Comparison of ENCODE assay signal across 23 mouse cellular contexts in the genomic region with DNA sequence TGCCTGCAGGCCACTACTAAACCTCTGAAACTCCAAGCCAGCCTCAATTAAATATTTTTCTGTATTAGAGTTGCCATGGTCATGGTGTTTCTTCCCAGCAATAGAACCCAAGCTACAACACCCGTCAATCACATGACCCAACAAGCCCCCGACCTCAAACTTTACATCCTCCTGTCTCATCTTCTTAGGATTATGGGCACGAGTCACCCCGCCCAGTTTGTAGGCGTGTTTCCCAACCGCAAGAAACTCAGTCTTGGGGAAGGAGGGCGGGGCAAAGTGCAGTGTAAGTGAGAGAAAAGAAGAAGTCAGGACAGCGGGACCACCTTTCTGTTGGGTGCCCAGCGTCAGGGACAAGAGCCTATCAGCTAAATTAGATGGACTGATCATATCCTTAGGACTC. TPM values are rescaled to one million over a fixed set of nuclear protein-coding genes. Genes with fewer than 3 reads are reported as not detected.
DNase-seq lines count a peak whose midpoint lies in the region; ATAC-seq and TF ChIP-seq lines count a peak whose summit lies in the region.
"Had no signal": no experiment of that assay in that cellular context is flagged by ENCODE, and none has a peak within 500 bp of the region (broad histone marks: within the 10 kb centered on the region; RNA-seq: fewer than 3 reads in every experiment).

No protein-coding gene starts in this region.

- peaks cover 11% of the 10 kb centered on the region for H3K36me3 ChIP-seq in liver, embryonic 12.5 days
- peaks cover 0 to 6% of the 10 kb centered on the region in 2 experiments; a peak in 1 of 4 replicates for H3K36me3 ChIP-seq in MEL (ENCODE audit: control insufficient read depth in 1 of 2, insufficient read depth in 2 of 2, low read length in 2 of 2)

- H3K79me2 ChIP-seq in MEL (ENCODE audit: control insufficient read depth, insufficient read depth, low read length, poor library complexity): no peaks in the 10 kb centered on the region

- no peak overlapping the region for H3K4me3 ChIP-seq in liver, embryonic 12.5 days
- H3K4me3 ChIP-seq in MEL (ENCODE audit: control insufficient read depth in 1 of 2, insufficient read depth in 1 of 2, low read depth in 2 of 2, low read length in 2 of 2): peak overlapping the region; percentile 21 to 43
- H3K4me3 ChIP-seq: embryonic facial prominence, embryonic 13.5 days; forebrain, embryonic 15.5 days; heart, embryonic 12.5 days; hindbrain, embryonic 13.5 days; myocyte had no signal

- ATAC-seq in liver, embryonic 12.5 days: no peak
- ATAC-seq: forebrain, embryonic 15.5 days had no signal

- WGBS in liver, embryonic 12.5 days (ENCODE audit: insufficient replicate concordance): 25% methylated on average over 9 of the region's 9 CpGs

- peak in 1 of 2 experiments; percentile 22; a peak in 1 of 4 replicates for TF ChIP-seq POLR2A in MEL (IDR thresholded peaks at IDR 0.05; ENCODE audit: control insufficient read depth in 1 of 2, insufficient read depth in 1 of 2, low read depth in 1 of 2, low read length in 2 of 2, poor library complexity in 1 of 2)

- no peak for TF ChIP-seq RAD21 in MEL (IDR thresholded peaks at IDR 0.05; ENCODE audit: low read depth, low read length)

- H3K4me2 ChIP-seq in liver, embryonic 12.5 days: no peak overlapping the region
- H3K4me2 ChIP-seq: embryonic facial prominence, embryonic 13.5 days; forebrain, embryonic 15.5 days; heart, embryonic 12.5 days; hindbrain, embryonic 13.5 days had no signal

- peak; percentile 43 for DNase-seq in liver
- DNase-seq in MEL (ENCODE audit: low read depth, low spot score): peak; percentile 95
- peak; percentile 53 for DNase-seq in induced T-regulatory cell, adult 2 months (ENCODE audit: low read depth)
- DNase-seq in thymus, postnatal 14 days: peak; percentile 16
- DNase-seq in kidney, postnatal 14 days: no peak
- DNase-seq in heart, adult 9 months (ENCODE audit: low spot score in 2 of 2): no peak
- no peak for DNase-seq in cerebellum, postnatal 10 days
- DNase-seq: B cell, adult 2 months; cerebellum, adult 8-10 months; gastrocnemius, postnatal 36 days; heart, postnatal 14 days; kidney, adult 9 months; kidney, postnatal 36 days; midbrain, embryonic 14.5 days; right cerebral cortex, postnatal 25 days had no signal

- no peak overlapping the region for H3K27ac ChIP-seq in liver, embryonic 12.5 days
- H3K27ac ChIP-seq in MEL (ENCODE audit: control insufficient read depth, low read depth, low read length): peak overlapping the region; percentile 88
- H3K27ac ChIP-seq: embryonic facial prominence, embryonic 13.5 days; forebrain, embryonic 15.5 days; hindbrain, embryonic 13.5 days; liver, embryonic 14.5 days had no signal

- no peaks in the 10 kb centered on the region for H3K9me3 ChIP-seq in liver, embryonic 12.5 days (replicated peaks)
- no peaks in the 10 kb centered on the region for H3K9me3 ChIP-seq in MEL (replicated peaks; ENCODE audit: insufficient read depth, low read length)
- H3K9me3 ChIP-seq: embryonic facial prominence, embryonic 13.5 days; forebrain, embryonic 15.5 days; heart, embryonic 12.5 days; hindbrain, embryonic 13.5 days had no signal

- no peak for TF ChIP-seq CTCF in MEL (IDR thresholded peaks at IDR 0.05 in 2 of 3, conservative IDR thresholded peaks at IDR 0.05 in 1 of 3; ENCODE audit: control insufficient read depth in 1 of 3, insufficient read depth in 1 of 3, low read depth in 2 of 3, low read length in 3 of 3, poor library complexity in 1 of 3, severe bottlenecking in 1 of 3)

- H3K27me3 ChIP-seq in liver, embryonic 12.5 days (replicated peaks): no peaks in the 10 kb centered on the region
- no peaks in the 10 kb centered on the region; a peak in 1 of 4 replicates for H3K27me3 ChIP-seq in MEL (ENCODE audit: control insufficient read depth in 1 of 2, insufficient read depth in 2 of 2, low read length in 2 of 2)
- H3K27me3 ChIP-seq: embryonic facial prominence, embryonic 13.5 days; forebrain, embryonic 15.5 days; heart, embryonic 12.5 days; hindbrain, embryonic 13.5 days had no signal

- peaks cover 25% of the 10 kb centered on the region; the same call in 1 of the 2 replicates for H3K4me1 ChIP-seq in liver, embryonic 12.5 days
- H3K4me1 ChIP-seq in MEL (ENCODE audit: control insufficient read depth in 1 of 2, insufficient read depth in 2 of 2, low read length in 2 of 2): peaks cover 7 to 18% of the 10 kb centered on the region in 2 experiments; a peak in 3 of 4 replicates
- H3K4me1 ChIP-seq: forebrain, embryonic 15.5 days had no signal

- peak in 1 of 2 experiments; percentile 20; a peak in 1 of 4 replicates for TF ChIP-seq EP300 in MEL (IDR thresholded peaks at IDR 0.05; ENCODE audit: low read depth in 1 of 2, low read length in 2 of 2)

- no peak overlapping the region for H3K9ac ChIP-seq in liver, embryonic 12.5 days
- H3K9ac ChIP-seq in MEL (ENCODE audit: control insufficient read depth, low read depth, low read length, poor library complexity, severe bottlenecking): peak overlapping the region; percentile 62
- H3K9ac ChIP-seq: embryonic facial prominence, embryonic 13.5 days; forebrain, embryonic 15.5 days; heart, embryonic 12.5 days; hindbrain, embryonic 13.5 days; liver, embryonic 14.5 days had no signal

TF ChIP-seq in MEL, 35 proteins besides CTCF, POLR2A, EP300 and RAD21:
- peak; percentile 73 for TF ChIP-seq USF1 (IDR thresholded peaks at IDR 0.05; ENCODE audit: low read depth, low read length)
- no peak for TF ChIP-seq TCF12 (IDR thresholded peaks at IDR 0.05; ENCODE audit: low read depth, low read length)
- TF ChIP-seq NELFE (IDR thresholded peaks at IDR 0.05; ENCODE audit: low read depth, low read length): peak; percentile 22; the same call in 1 of the 2 replicates
- no peak for TF ChIP-seq MEF2A (IDR thresholded peaks at IDR 0.05; ENCODE audit: extremely low read depth, insufficient replicate concordance, low read depth, low read length, poor library complexity, severe bottlenecking)
- peak; percentile 29; the same call in 1 of the 2 replicates for TF ChIP-seq BHLHE40 (IDR thresholded peaks at IDR 0.05; ENCODE audit: borderline replicate concordance, low read depth, low read length)
- no peak for TF ChIP-seq RCOR1 (IDR thresholded peaks at IDR 0.05; ENCODE audit: low read depth, low read length)
- peak; percentile 22; the same call in 1 of the 2 replicates for TF ChIP-seq SIN3A (IDR thresholded peaks at IDR 0.05; ENCODE audit: low read length)
- 0 out of 2 replicates have a peak, but pooled peaks have one; percentile 3 for TF ChIP-seq TBP (IDR thresholded peaks at IDR 0.05; ENCODE audit: low read depth, low read length)
- TF ChIP-seq ZMIZ1 (IDR thresholded peaks at IDR 0.05; ENCODE audit: low read depth, low read length): 0 out of 2 replicates have a peak, but pooled peaks have one; percentile 23
- TF ChIP-seq MXI1 (IDR thresholded peaks at IDR 0.05; ENCODE audit: low read depth, low read length): no peak
- TF ChIP-seq MAZ (IDR thresholded peaks at IDR 0.05; ENCODE audit: low read depth, low read length): peak; percentile 73; the same call in 1 of the 2 replicates

RNA-seq across cellular contexts. Expression of gene Srf, which starts 32.2 kb away (rescaled TPM):
- polyA plus RNA-seq in liver, embryonic 12.5 days (2016; fragmentation: Nextera tagmentation; extraction: Ambion mirVana): 6.6 and 6.8 TPM in 2 replicates
- total RNA-seq in MEL (2012; rRNA removed): 38.9 and 43.9 TPM in 2 replicates
- 100 to 1,000 TPM in 1 of 2 experiments, not detected in 1; 114 TPM for polyA plus RNA-seq in MEL (2012; ENCODE audit: insufficient read depth in 1 of 2, insufficient read length in 2 of 2, low read depth in 1 of 2, low replicate concordance in 2 of 2, missing spikeins in 1 of 2)

RNA-seq across cellular contexts. Expression of gene Ptk7, which starts 41.1 kb away (rescaled TPM):
- 16.8 and 17.7 TPM in 2 replicates for polyA plus RNA-seq in liver, embryonic 12.5 days (2016; fragmentation: Nextera tagmentation; extraction: Ambion mirVana)
- total RNA-seq in MEL (2012; rRNA removed): 0.04 and 0.39 TPM in 2 replicates
- polyA plus RNA-seq in MEL (2012; ENCODE audit: insufficient read depth in 1 of 2, insufficient read length in 2 of 2, low read depth in 1 of 2, low replicate concordance in 2 of 2, missing spikeins in 1 of 2): under 1 TPM in 1 of 2 experiments, not detected in 1; 0.10 TPM
- total RNA-seq: neutrophil, adult 5-6 weeks had no signal

RNA-seq across cellular contexts. Expression of gene Cul9, which starts 42.0 kb away (rescaled TPM):
- polyA plus RNA-seq in liver, embryonic 12.5 days (2016; fragmentation: Nextera tagmentation; extraction: Ambion mirVana): 0.69 and 0.93 TPM in 2 replicates
- total RNA-seq in MEL (2012; rRNA removed): 3.6 TPM in 2 replicates
- 10 to 100 TPM in 1 of 2 experiments, not detected in 1; 10.7 TPM for polyA plus RNA-seq in MEL (2012; ENCODE audit: insufficient read depth in 1 of 2, insufficient read length in 2 of 2, low read depth in 1 of 2, low replicate concordance in 2 of 2, missing spikeins in 1 of 2)

RNA-seq across cellular contexts. Expression of gene Klc4, which starts 57.6 kb away (rescaled TPM):
- 6.3 and 6.6 TPM in 2 replicates for polyA plus RNA-seq in liver, embryonic 12.5 days (2016; fragmentation: Nextera tagmentation; extraction: Ambion mirVana)
- 4.6 and 5.4 TPM in 2 replicates for total RNA-seq in MEL (2012; rRNA removed)
- polyA plus RNA-seq in MEL (2012; ENCODE audit: insufficient read depth in 1 of 2, insufficient read length in 2 of 2, low read depth in 1 of 2, low replicate concordance in 2 of 2, missing spikeins in 1 of 2): 1 to 10 TPM in 1 of 2 experiments, not detected in 1; 9.5 TPM

RNA-seq across cellular contexts. Expression of gene Mrpl2, which starts 57.9 kb away (rescaled TPM):
- 95.0 and 106 TPM in 2 replicates for polyA plus RNA-seq in liver, embryonic 12.5 days (2016; fragmentation: Nextera tagmentation; extraction: Ambion mirVana)
- 224 and 237 TPM in 2 replicates for total RNA-seq in MEL (2012; rRNA removed)
- polyA plus RNA-seq in MEL (2012; ENCODE audit: insufficient read depth in 1 of 2, insufficient read length in 2 of 2, low read depth in 1 of 2, low replicate concordance in 2 of 2, missing spikeins in 1 of 2): 100 to 1,000 TPM in 1 of 2 experiments, not detected in 1; 207 TPM

Comparison
In these comparisons a context has a peak if more than half of its experiments do, and no peak if none do; other contexts are left out.
1. DNase-seq: peak in liver (single experiment), MEL (single experiment), induced T-regulatory cell, adult 2 months (single experiment) and thymus, postnatal 14 days (single experiment); none in kidney, postnatal 14 days (single experiment), heart, adult 9 months (0 of 2) and cerebellum, postnatal 10 days (0 of 2).
2. RNA of gene Srf, which starts 32.2 kb away (polyA plus RNA-seq): 114 TPM in MEL; 6.6 to 6.8 TPM in liver, embryonic 12.5 days; every median in the first group is over 10 times any median in the second.
3. RNA of gene Ptk7, which starts 41.1 kb away (polyA plus RNA-seq): 16.8 to 17.7 TPM in liver, embryonic 12.5 days; 0.10 TPM in MEL; every median in the first group is over 10 times any median in the second.